Mouse (Mus musculus) liver, embryonic 14.5 days (tissue): ENCODE measurements around the gene Vezf1.

Experiments used
- CTCF ChIP-seq: IDR thresholded peaks from 2 replicates; pipeline ENCODE4 v1.5.1; 2016; ENCODE audit warnings: antibody characterized with exemption, low read depth, control low read depth
- EP300 ChIP-seq: IDR thresholded peaks from 2 replicates; pipeline ENCODE4 v1.6.1; 2016; ENCODE audit warnings: antibody characterized with exemption, low read depth

GRCm38 (mm10) chr11:88031753-88032152 lies 36.3 kb upstream of the Vezf1 start:
- TF ChIP-seq CTCF (no peak), EP300 (no peak)
